Mouse (Mus musculus) spleen, postnatal 10 days (tissue): ENCODE results near the gene Esrrg.
A peak's percentile ranks its signal among the peaks of the same experiment; 100 is the strongest.

ENCODE experiments used
- DNase-seq, 2 experiments: peaks; one replicate each; pipeline ENCODE4 v3.0.0; 2021 to 2022; ENCODE audit warnings: low spot score in 2 of 2

Esrrg gene

DNA sequence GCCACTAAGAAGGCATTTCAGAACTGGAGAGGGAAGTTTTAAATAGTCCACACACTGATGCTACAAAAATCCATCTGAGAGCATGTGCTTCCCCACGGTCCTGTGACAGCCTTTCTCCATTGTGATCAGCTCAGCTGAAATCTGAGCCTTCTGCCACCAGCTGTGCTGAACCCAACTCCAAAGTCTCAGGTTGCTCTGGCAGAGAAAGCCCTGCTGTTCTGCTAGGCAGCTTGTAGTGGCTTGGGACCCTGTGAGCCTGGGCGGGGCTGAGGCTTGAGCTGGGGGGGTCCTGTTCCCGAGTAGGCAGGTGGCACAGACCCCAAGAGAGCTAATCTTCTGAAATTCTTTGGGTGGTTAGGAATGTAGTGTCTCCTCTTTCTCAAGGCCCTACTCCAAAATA is 299.3 kb downstream of the Esrrg start:
- no peak for DNase-seq

DNA sequence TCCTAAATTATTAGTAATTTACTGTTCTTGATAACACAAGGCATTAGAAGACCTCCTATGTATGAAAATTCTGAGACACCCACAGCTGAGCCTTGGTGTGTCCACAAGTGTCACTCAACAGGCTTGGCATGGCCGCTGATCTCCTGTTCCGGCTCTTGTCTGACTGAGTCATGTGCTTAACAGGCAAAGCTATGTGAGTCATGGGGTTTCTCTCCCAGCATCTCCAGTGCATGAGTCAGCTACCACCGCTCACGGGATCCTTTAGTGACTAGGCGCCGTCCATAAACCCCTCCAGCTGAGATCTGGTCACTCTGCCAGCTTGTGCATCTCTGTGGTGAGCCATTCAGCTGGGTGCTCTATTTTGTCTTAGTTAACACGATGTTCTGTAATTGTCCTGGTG is 302.1 kb downstream of the Esrrg start:
- no peak for DNase-seq

DNA sequence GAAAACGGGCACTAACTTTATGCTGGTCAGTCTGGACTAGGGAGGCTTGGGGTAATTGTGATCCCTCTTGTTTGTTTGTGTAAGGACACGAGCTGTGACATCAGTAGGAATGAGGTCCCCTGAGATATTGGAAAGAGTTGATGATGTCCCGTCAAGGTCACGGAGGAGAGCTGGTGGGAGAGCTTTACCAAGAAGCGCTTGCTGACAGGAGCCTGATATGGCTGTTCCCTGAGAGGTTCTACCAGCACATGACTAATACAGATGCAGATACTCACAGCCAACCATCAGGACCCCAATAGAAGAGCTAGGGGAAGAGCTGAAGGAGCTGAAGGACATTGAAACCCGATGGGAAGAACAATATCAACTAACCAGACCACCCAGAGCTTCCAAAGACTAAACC is 302.6 kb downstream of the Esrrg start:
- DNase-seq, result no peak

DNA sequence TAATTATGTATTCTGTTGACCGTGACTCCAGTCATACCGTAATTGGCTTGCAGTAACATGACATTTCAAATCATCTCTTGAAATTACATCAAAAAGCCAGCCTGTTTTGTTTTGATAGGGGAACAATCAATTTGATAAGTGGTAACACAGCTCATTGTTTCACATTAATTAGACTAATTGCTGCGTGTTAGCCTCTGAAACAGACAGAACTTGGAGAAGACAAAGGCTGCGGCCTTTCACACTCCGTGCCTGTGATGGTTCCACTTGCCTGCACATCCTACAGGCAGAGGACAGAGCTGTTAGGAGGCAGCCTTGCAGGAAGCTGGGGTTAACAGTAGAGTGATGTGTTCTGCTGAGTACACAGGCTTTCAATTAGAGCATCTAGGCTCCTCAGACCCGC is 309.7 kb downstream of the Esrrg start:
- no peak for DNase-seq

DNA sequence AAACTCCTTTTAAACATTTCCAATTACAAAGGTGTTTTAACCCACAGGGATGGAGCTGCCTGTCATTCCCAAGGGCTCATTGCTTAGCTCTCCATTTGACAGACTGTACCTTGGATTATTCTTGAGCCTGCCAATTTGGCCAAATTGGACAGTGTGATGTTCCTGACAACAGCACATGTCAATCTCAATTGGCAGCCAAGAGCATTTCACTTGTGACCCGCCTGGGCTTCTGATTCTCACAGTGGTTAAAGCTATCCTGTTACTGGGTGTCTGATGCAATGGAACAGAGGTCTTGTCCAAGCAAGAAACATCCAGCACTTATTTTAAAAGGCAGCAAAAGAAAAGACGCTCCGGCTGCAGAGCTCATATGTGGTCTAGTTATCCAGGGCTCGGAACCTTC is 310.3 kb downstream of the Esrrg start:
- no peak for DNase-seq

DNA sequence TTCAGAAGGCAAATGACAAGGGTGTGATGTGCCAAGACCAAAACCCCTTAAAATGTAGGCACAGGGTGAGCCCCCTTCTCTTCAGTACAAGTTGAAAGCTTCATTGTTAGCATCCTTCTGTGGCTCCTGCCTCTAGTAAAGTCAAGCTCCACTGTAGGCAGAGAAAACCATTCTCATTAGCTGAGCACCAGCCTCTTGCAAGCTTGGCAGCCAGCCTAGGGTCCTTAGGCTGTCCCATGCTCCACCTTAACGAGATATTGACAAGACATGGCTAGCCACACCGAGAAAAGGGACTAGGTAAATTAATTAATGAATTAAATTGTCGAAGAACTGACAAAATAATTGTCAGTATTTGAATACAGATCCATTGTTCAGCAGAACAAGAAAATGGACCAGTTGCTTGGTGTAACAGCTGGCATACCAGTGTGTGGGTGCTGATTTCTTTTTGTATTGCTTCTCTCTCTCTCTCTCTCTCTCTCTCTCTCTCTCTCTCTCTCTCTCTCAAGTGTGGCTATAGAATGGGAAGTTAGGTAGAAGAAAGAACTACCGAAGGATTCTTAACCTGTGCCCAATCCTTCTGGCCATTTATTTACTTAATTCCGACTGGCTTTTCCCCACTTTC is 311.7 kb downstream of the Esrrg start:
- no peak for DNase-seq

DNA sequence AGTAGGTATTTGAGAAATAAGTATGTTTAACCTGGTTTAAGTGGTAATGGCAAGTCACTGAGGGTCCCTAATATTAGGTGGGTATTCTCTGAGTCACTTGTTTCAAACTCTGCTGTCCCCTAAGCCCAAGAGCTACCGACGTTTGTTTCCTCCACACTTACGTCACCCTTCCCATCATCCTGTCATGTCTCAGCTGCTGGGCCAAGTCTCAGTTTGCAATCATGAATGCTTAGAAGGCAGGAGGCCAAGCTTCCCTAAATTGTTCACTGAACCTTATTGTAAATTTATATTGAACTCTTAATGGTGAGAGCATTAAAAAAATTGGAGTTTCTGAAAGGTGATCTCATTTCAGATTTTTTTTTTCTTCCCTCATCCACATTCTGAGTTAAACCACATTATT is 322.6 kb downstream of the Esrrg start:
- DNase-seq, result no peak

DNA sequence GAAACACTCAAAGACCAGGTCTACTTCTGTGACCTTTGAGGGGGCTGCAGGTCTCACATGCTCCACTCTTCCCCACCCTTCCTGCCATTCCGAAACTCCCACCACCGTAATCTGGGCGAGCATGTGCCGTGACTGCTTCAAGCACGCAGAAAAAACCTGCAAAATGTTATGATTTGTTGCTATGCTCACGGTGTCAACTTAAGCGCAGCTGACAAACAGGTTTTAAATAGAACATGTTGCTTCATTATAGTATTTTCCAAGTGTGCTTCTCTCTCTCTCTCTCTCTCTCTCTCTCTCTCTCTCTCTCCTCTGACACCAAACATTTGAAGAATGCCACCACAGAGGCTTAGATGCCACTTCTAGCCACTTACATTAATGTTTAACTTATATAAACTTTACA is 330.1 kb downstream of the Esrrg start:
- no peak for DNase-seq

DNA sequence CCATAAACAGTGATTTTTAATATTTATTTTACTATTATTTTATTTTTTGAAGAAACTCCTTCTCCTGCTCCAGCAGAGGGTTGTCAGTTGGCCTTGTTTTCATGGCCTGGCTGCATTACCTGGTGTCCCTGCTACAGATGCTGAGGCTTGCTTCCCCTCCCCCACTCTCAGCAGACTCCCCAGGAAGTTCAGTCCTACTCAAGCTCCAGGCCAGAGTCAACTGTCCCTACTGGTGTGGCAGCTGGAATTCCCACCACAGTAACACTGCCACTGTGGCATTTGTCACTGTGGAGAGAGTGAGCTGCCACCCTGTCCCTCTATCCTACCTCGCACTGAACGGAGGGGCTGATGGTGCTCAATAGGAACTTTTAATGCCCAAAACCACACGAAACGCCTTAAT is 330.5 kb downstream of the Esrrg start:
- no peak for DNase-seq

DNA sequence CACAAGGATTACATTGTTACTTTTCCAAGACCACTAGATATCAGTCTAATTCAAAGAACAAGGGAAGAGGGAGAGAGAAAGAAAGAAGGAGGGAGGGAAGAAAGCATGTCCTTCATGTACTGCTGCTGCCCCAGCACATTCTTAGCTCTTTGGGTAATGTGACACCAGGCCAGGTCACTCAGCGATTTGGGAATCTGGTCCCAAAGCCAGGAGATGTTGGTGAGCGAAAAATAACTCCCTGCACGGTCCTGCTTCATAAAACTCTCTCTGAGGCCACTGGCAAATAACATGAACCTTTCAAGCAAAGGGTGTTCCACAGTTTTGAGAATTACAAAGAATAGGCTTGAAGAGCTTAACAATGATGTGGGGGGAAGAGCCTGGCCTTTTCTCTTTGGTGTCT is 342.9 kb downstream of the Esrrg start:
- DNase-seq, result no peak

DNA sequence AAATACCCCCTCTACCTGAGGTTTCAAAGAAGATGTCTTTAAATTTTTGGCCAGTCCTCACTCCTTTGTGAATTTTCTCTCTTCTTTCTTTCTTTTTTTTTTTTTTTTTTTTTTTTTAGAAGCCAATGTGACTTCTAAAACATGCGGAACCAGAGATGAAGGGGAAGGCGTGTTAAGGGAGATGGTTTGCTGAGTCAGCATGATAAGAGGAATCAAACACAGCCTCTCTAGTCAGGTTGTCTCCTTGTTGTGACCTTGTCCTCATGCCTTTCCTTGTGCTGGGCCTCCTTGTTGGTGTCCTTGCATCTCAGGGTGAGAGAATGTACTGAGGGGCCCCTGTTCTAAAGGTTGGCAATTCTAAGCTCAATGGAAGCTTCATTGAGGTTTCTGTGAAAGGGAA is 348.1 kb downstream of the Esrrg start:
- no peak for DNase-seq

DNA sequence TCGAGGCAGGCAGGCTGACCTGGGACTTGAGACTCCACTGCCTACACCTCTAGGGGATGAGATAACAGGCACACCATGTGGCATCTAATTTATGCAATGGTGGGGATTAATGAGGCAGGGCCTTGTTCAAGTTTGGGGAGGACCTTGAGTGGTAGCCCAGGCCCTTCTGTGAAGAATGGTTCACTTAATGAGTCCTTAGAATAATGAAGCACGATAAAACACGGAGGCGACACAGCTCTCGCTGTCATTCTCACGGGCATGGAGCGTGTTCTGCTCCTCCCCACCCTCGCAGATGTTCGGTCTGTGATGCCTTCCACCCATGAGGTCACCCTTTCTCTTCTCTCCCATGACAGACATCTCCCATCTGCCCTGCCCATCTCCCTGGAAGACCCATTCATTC is 350.6 kb downstream of the Esrrg start:
- no peak for DNase-seq

DNA sequence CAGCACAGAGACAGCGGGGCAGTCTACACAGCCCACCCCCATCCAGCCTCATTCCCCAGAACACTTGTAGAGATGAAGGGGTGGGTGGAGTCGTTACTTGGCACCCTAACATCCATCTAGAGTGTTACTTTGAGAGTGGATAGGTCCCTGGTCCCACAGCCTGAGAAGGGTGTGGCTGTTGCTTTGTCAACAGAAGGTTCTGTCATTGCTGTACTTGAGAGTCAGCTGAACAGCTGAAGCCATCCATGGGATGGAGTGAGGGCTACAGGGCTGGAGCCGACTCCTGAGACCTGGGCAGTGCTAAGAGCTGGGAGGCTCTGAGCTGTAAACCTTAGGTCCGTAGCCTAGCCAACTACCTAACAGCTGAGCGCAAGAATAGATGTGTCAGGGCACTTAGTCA is 352.9 kb downstream of the Esrrg start:
- DNase-seq, result no peak

DNA sequence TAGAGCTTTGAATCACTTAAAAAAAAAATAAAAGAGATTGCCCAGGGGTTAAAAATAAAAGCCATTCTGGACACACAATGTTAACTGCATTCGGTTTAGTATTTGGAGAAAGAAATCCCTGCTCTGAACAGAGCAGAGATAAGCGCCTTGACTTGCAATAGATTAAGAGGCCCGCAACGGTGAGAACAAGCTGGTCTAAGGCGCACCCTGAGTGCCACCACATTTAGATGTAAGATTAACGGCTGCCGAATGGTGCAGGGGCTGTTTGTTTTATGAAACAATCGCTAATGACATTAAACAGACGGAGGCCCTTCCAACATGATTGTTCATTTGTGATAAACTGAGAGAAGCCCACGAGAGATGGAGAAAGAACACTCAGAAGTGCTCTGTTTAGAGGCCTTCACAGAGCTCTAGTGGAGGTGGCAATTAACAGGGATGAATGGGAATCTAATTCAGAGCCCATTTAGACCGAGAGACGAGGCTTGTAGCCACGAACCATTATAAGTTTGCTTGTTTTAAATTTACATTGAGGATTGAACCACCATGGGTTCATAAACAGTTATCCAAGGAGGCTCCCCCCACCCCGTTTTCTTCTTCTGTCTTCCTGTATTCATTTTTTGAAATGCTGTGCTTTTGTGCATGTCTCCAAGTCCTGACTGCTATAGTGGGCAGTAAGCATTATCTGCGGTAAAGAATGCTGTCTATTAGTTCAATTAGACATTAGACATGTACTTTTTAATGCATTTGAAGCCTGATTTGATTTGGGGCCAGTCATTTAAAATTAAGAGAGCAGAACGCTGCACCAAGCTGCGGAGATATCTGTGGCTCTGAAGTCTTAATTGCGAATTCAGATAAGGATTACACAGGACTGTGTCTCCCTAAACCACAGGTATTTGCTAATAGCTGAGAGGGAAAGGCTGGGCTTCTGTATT is 356.5 kb downstream of the Esrrg start:
- DNase-seq, result no peak

DNA sequence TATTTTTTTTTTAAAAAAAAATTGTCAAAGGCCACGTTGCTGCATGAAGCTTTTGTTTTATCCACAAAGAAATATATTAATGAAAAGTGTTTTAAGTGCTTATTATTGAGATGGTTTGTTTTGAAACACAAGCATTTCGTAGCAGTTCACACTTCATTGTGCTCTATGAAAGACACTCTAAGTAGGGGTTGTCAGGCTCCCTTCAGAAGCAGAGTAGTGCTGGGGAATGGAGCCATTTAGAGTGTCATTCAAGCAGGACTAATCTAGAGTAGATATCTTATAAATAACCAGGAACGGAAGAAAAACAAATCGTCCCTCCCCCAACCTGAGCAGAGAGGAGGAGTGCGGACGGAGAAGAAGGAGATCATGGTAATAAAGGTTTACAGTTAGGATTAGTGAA is 357.3 kb downstream of the Esrrg start:
- DNase-seq, result no peak

DNA sequence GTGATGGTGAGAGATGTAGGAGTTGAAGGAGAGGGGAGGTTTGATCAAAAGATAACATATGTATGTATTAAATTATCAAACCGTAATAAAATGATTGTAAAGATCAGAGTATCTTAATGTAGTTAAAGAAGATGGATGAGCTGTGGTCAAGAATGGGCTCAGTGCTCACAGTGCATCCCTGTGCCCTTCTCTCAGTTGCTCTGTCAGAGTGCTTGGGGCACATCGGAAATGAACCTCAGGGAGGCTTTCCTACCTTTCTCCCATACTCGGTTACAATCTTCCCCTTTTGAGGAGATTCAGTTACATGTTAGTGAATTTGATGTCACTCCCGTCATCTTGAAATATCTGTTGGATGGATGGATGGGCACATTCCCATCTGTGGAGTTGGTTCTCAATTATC is 359.8 kb downstream of the Esrrg start:
- DNase-seq, result no peak

DNA sequence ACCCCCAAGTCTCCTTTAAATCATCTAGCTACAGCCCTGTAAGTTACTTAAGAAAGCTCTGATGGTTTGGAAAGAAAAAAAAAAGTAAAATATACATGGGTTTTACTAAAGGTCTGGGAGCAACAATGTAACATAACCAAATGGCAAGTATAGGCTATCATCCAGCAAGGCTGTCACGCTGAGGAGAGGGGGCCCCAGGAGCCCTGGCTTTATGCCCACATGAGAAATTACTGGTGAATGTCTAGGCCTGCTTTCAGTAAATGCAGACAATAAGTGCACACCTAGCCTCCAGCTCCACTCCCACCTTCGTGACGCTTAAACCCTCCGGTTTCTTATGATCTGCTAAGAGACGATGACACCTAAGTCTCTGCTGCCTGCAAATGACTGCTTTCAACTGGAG is 360.9 kb downstream of the Esrrg start:
- no peak for DNase-seq

DNA sequence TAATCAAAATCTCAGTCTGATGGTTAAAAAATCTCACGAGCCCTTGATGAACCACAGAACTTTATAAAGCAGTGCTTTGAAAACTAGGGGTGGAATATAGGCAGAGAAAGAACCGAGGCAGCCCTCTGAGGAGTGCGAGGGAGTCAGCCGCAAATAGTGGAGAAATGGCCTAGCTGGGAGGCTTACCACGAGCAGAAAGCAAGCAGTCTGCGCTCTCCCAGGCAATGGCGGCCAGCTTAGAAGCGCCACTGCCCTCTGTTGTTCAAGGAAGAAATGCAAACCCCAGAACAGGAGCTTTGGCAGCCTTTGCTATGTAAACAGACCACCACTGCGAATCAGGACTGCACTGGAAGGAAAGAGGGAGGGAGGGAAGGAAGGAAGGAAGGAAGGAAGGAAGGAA is 365.8 kb downstream of the Esrrg start:
- DNase-seq, result no peak

DNA sequence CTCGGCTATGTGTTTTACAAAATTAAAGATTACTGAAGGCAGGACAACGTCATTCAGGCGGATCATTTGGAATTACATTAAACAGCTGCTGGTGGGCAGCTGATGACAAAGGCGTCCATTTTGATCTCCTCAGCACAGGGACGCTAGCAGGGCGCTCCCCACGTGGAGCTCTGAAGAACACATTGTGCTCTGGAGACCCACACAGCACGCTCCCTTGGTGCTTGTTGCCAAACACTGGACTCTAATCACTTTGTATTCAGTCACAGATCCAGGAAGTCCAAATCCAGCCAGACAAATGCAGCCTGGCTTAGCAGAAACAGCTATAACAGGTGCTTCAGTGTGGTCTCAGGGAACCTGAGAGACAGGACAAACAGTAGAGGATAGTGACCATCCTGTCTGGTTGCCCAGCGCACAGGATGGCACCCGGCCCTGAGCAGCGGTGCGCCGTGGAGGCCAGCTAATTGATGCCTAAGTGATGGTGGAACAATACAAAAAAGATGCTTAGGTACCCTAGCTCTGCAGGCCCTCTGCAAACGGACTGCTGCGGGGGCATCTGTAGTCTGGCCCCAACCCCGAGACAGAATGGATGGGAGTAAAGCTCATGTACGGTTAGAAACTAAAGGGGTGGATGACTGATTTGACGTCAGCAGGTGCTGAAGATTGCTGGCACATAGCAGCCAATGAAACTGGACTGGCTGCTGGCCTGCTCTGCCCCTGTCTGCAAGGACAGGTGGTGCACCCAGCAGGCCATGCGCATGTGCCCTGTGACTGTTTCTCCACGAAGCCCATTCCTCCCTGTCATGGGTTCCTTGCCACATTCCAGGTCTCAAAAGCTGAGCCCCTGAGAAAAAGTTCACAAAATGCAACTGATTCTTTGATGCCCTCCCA is 367.1 kb downstream of the Esrrg start:
- no peak for DNase-seq

DNA sequence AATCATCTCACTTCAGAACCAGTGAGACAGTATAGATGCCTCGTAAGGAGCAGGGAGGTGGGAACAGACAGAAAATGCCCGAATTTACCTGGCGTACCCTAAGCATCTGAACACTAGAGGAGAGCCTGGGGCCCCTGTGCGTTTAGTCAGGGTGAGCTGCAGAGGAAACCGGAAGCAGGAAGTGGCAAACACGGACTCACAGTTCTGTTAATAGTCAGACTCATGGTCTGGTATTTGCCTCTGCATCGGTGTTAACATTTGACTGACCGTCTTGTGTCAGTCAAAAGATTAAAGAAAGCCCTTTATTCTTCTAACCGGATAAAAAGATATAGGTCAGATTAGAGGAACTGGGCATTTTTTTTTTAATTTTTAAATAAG is 367.8 kb downstream of the Esrrg start:
- DNase-seq, result no peak

DNA sequence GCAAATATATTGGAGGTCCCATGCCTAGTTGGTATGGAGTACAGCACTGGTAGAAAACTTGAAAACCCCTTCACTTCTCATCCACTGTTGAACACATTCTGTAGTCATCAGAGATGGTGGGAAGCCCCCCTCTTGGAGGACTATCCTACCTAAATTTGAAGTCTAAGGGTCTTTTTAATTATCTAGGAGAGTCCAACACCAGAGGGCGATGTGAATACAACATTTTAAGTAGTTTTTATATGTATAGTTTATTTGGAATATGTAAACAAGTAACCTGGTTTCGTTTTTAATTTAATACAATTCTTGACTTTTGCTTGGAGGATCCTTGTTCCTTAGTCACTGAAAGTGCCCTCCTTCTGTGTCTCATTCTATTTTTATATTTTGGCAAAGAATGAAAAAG is 372.4 kb downstream of the Esrrg start:
- no peak for DNase-seq

DNA sequence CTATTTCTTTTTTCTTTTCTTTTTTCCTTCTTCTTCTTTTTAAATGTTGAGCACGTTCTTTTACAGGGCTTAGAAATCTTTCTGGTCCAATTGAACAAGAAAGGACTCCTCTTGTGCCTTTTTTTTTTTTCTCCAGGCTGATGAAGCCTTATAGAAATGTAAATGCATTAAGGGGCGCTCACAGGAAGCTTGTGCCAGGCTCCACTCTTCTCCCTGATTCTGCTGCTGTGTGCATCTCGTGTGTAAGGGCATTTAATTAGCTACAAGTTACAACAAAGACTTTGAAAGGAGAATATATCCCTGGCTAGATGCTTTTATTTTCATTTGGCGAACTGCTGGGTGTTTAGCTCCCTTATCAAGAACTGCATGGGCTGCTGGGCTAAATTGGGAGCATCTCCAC is 374.6 kb downstream of the Esrrg start:
- DNase-seq, result no peak

DNA sequence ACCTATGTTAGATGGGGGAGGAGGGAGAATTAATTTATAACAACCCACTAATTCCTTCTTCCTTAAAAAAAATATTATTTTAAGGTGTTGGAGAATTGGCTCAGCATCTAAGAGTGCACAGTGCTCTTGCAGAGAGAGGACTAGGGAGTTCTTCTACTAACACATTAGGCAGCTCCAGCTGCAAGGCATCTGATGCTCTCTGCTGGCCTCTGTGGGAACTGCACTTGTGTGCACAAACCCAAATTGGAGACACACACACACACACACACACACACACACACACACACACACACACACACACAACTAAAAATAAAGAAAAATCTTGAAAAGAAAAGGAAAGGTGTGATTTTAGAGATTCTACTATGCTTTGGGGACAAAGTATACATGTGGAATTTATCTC is 381.6 kb downstream of the Esrrg start:
- peak in 1 of 2 experiments; percentile 19 for DNase-seq
